Mouse (Mus musculus) gastrocnemius, postnatal 36 days (tissue): ENCODE measurements around the gene A630001G21Rik. TPM values are rescaled to one million over a fixed set of nuclear protein-coding genes. Genes with fewer than 3 reads are reported as not detected.
"Not testable (repeated sequence)": the region's sequence is repeated elsewhere in the genome, so short reads cannot be mapped to it uniquely, and the experiment has no call there.

ENCODE experiments used
- DNase-seq, 2 experiments: peaks; one replicate each; pipeline ENCODE4 v3.0.0; 2022
- intact Hi-C: fragments of 180-260 bp; cut with DNase I; formaldehyde crosslinking; loops from one replicate; pipeline ENCODE4 v1.15.1; 2025
- long read RNA-seq, 2 experiments: library from polyadenylated mRNA; stranded (forward); transcript quantifications; one replicate each; pipeline ENCODE4 v2.0.0; 2021
- total RNA-seq, 2 experiments: library from RNA; stranded (reverse); gene quantifications; 2 replicates each; pipeline ENCODE4 v1.2.3; 2021

The A630001G21Rik gene
- under 1 TPM in 1 of 2 experiments, not detected in 1; 0.30 TPM for total RNA-seq
- long read RNA-seq, experiment 1, partial matches to known transcripts, result 0 of 4 reads
- long read RNA-seq, experiment 1, other reads (novel, unspliced or antisense), result 4 of 4 reads
- long read RNA-seq, experiment 2, partial matches to known transcripts, result 0 of 8 reads
- long read RNA-seq, experiment 2, other reads (novel, unspliced or antisense), result 8 of 8 reads

GRCm38 (mm10) chr1:85778436-85778835, at the start of gene A630001G21Rik:
Gene A630001G21Rik (minus strand): TSS chr1:85778643.
- DNase-seq, result no peak
- intact Hi-C loops, result no loop called here

GRCm38 (mm10) chr1:85827166-85827565, 48.7 kb upstream of the A630001G21Rik start:
- DNase-seq, result peak; percentile 19 to 50

GRCm38 (mm10) chr1:85824905-85825304, 46.5 kb upstream of the A630001G21Rik start:
- intact Hi-C loops, result loop anchor here (5.0 kb wide), 1 partner anchor 68 kb away; no protein-coding TSS in a partner anchor
- no peak for DNase-seq

More at GRCm38 (mm10) chr1:85827166-85827565, 48.7 kb upstream of the A630001G21Rik start:
- intact Hi-C loops, result loop anchor here (1.0 to 5.0 kb wide), 2 partner anchors 34 to 70 kb away; partner anchors contain the start of gene Cab39

GRCm38 (mm10) chr1:85822239-85822638, 43.8 kb upstream of the A630001G21Rik start:
- intact Hi-C loops, result no loop called here
- no peak for DNase-seq

GRCm38 (mm10) chr1:85819695-85820094, 41.3 kb upstream of the A630001G21Rik start:
- intact Hi-C loops, result no loop called here
- no peak for DNase-seq

- no peak for DNase-seq
- intact Hi-C loops, result no loop called here
Observed at GRCm38 (mm10) chr1:85818121-85818520, 39.7 kb upstream of the A630001G21Rik start.

GRCm38 (mm10) chr1:85814213-85814612, 35.8 kb upstream of the A630001G21Rik start:
- DNase-seq, intact Hi-C loops: not testable (repeated sequence)

- DNase-seq, result no peak
- intact Hi-C loops, result no loop called here
Observed at GRCm38 (mm10) chr1:85810787-85811186, 32.3 kb upstream of the A630001G21Rik start.

GRCm38 (mm10) chr1:85810343-85810742, 31.9 kb upstream of the A630001G21Rik start:
- intact Hi-C loops, result no loop called here
- DNase-seq, result no peak

- intact Hi-C loops, result no loop called here
- no peak for DNase-seq
Observed at GRCm38 (mm10) chr1:85809256-85809655, 30.8 kb upstream of the A630001G21Rik start.

- DNase-seq, result no peak
Observed at GRCm38 (mm10) chr1:85804551-85804950, 26.1 kb upstream of the A630001G21Rik start.

GRCm38 (mm10) chr1:85802517-85802916, 24.1 kb upstream of the A630001G21Rik start:
- no peak for DNase-seq
- intact Hi-C loops, result no loop called here

More at GRCm38 (mm10) chr1:85804551-85804950, 26.1 kb upstream of the A630001G21Rik start:
- intact Hi-C loops, result no loop called here

GRCm38 (mm10) chr1:85799776-85800175, 21.3 kb upstream of the A630001G21Rik start:
- intact Hi-C loops, result no loop called here
- DNase-seq, result no peak

- intact Hi-C loops, result loop anchor here (2.0 kb wide), 1 partner anchor 48 kb away; no protein-coding TSS in a partner anchor
- DNase-seq, result no peak
Observed at GRCm38 (mm10) chr1:85795196-85795595, 16.8 kb upstream of the A630001G21Rik start.

- intact Hi-C loops, result loop anchor here (2.0 kb wide), 1 partner anchor 49 kb away; no protein-coding TSS in a partner anchor
- peak; percentile 14 to 41 for DNase-seq
Observed at GRCm38 (mm10) chr1:85794106-85794771, 15.8 kb upstream of the A630001G21Rik start.

GRCm38 (mm10) chr1:85793208-85794105, 15.0 kb upstream of the A630001G21Rik start, which contains the start of gene Cab39:
Gene Cab39 (plus strand): TSS chr1:85793441.
- intact Hi-C loops, result loop anchor here (1.0 to 2.0 kb wide), 2 partner anchors 34 to 49 kb away; no protein-coding TSS in a partner anchor
- peak; percentile 82 to 84 for DNase-seq

GRCm38 (mm10) chr1:85791476-85791875, 13.0 kb upstream of the A630001G21Rik start:
- DNase-seq, result no peak
- intact Hi-C loops, result no loop called here

GRCm38 (mm10) chr1:85790565-85790964, 12.1 kb upstream of the A630001G21Rik start:
- DNase-seq, result no peak
- intact Hi-C loops, result no loop called here

GRCm38 (mm10) chr1:85779428-85780180, 1.2 kb upstream of the A630001G21Rik start:
- intact Hi-C loops, result no loop called here
- DNase-seq, result no peak

GRCm38 (mm10) chr1:85779012-85779411, 569 bp upstream of the A630001G21Rik start:
- no peak for DNase-seq
- intact Hi-C loops, result no loop called here
